Mouse (Mus musculus): Measurements from ENCODE around the gene Cd52.

Cd52 gene

GRCm38 (mm10) chr4:134052560-134052959 is 42.3 kb downstream of the Cd52 start:
- peak; percentile 83 for DNase-seq (ENCODE audit: low read depth, low spot score)

- no peak for DNase-seq (ENCODE audit: low read depth, low spot score)
Observed at GRCm38 (mm10) chr4:134051912-134052311, 43.0 kb downstream of the Cd52 start.

- no peak for DNase-seq (ENCODE audit: low read depth, low spot score)
Observed at GRCm38 (mm10) chr4:134047648-134048047, 47.2 kb downstream of the Cd52 start.

GRCm38 (mm10) chr4:134043041-134043440 is 51.8 kb downstream of the Cd52 start:
- DNase-seq (ENCODE audit: low read depth, low spot score), result no peak

- peak; percentile 35 for DNase-seq (ENCODE audit: low read depth, low spot score)
Observed at GRCm38 (mm10) chr4:134041317-134042123, 53.4 kb downstream of the Cd52 start.

GRCm38 (mm10) chr4:134035953-134036352 is 58.9 kb downstream of the Cd52 start:
- peak; percentile 89 for DNase-seq (ENCODE audit: low read depth, low spot score)

All from brain, adult 2 months (tissue).